Mouse (Mus musculus) stomach, postnatal 0 days (tissue): ENCODE results near the gene Dock4. TPM values are rescaled to one million over a fixed set of nuclear protein-coding genes. Genes with fewer than 3 reads are reported as not detected.

Experiments
- ATAC-seq: fragments of 200-750 bp; cut with Nextera tagmentation; 2 replicates; pipeline ENCODE4 v1.8.0; 2017; ENCODE audit not compliant: low FRiP score, low TSS enrichment
- DNase-seq: peaks from one replicate; pipeline ENCODE4 v3.0.0-alpha.2; 2016; ENCODE audit warnings: low spot score
- H3K27ac ChIP-seq: fragments of 300-500 bp; sonication (generic); replicated peaks from 2 replicates; pipeline ENCODE4 v1.5.1; 2014; ENCODE audit warnings: mild to moderate bottlenecking, control low read depth
- H3K27me3 ChIP-seq: fragments of 300-500 bp; sonication (generic); 2 replicates; pipeline ENCODE4 v1.6.1; 2014; ENCODE audit warnings: low read length; ENCODE audit not compliant: control insufficient read depth, insufficient read depth
- H3K36me3 ChIP-seq: fragments of 300-500 bp; sonication (generic); 2 replicates; pipeline ENCODE4 v1.6.1; 2014; ENCODE audit warnings: low read length, mixed read lengths; ENCODE audit not compliant: control insufficient read depth, insufficient read depth
- H3K4me1 ChIP-seq: fragments of 300-500 bp; sonication (generic); replicated peaks from 2 replicates; pipeline ENCODE4 v1.6.1; 2014; ENCODE audit warnings: antibody characterized with exemption; ENCODE audit not compliant: control insufficient read depth, insufficient read depth
- H3K4me2 ChIP-seq: fragments of 300-500 bp; sonication (generic); replicated peaks from 2 replicates; pipeline ENCODE4 v1.6.1; 2014; ENCODE audit warnings: low read depth, mild to moderate bottlenecking, control low read depth, moderate library complexity
- H3K4me3 ChIP-seq: fragments of 300-500 bp; sonication (generic); 2 replicates; pipeline ENCODE4 v1.5.1; 2014; ENCODE audit warnings: low read depth, low read length, control low read depth
- H3K9ac ChIP-seq: fragments of 300-500 bp; sonication (generic); 2 replicates; pipeline ENCODE4 v1.6.1; 2014; ENCODE audit warnings: mild to moderate bottlenecking, low read length, control low read depth, mixed read lengths
- H3K9me3 ChIP-seq: fragments of 300-500 bp; sonication (generic); 2 replicates; pipeline ENCODE4 v1.6.1; 2016; ENCODE audit warnings: low read length; ENCODE audit not compliant: control insufficient read depth
- CTCF ChIP-seq: IDR thresholded peaks from 2 replicates; pipeline ENCODE4 v1.5.1; 2016; ENCODE audit warnings: antibody characterized with exemption, low read depth, mild to moderate bottlenecking, moderate library complexity
- EP300 ChIP-seq: optimal IDR thresholded peaks from 2 replicates; pipeline ENCODE3; 2016; ENCODE audit warnings: antibody characterized with exemption
- WGBS: fragments of 180-500 bp; shearing (Covaris S2); extraction: QIAGEN DNeasy Blood & Tissue Kit; methylation state at CpG from one replicate; pipeline ENCODE4 v1.1.7; 2014; 5-methylcytosine and 5-hydroxymethylcytosine counted together
- polyA plus RNA-seq: library from polyadenylated mRNA; unstranded; fragments of >200 nt; fragmentation: Nextera tagmentation; extraction: Ambion mirVana; gene quantifications from 2 replicates; pipeline ENCODE4 v1.2.1, GENCODE M21; 2015

The Dock4 gene
- polyA plus RNA-seq, 1 experiment from 2014 or later = 3.1 TPM

DNA sequence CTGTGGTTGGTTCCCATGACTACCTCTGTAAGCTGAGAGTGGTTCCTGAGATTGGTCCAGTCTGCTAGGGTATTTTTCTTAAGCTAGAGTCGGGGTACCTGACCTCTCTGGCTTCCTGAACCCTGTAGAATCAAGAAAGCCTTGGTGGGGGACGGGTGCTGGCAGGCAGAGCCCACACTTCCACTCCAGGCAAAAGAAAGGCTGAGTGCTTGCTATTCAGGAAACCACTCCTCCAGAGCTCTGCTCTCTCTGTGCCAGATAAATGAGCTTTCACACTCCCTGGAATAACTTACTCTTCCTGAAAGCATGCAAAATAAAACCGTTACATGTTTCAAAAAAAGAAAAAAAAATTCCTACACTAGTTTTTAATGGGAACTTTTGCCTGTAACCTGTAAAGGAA lies 38.5 kb downstream of the Dock4 start:
- H3K4me1 ChIP-seq = no peaks in the 10 kb centered on the region
- DNase-seq (no peak), ATAC-seq (no peak)
- H3K27me3 ChIP-seq = no peaks in the 10 kb centered on the region
- H3K9me3 ChIP-seq = no peaks in the 10 kb centered on the region
- no peak overlapping the region for H3K4me2 ChIP-seq
- WGBS = 14% methylated on average over 3 of the region's 3 CpGs
- H3K4me3 ChIP-seq = no peak overlapping the region
- TF ChIP-seq CTCF (no peak), EP300 (no peak)
- H3K9ac ChIP-seq = no peak overlapping the region
- H3K27ac ChIP-seq = no peak overlapping the region
- no peaks in the 10 kb centered on the region for H3K36me3 ChIP-seq

GRCm38 (mm10) chr12:40485210-40485609 lies 39.5 kb downstream of the Dock4 start:
- H3K27me3 ChIP-seq = no peaks in the 10 kb centered on the region
- H3K36me3 ChIP-seq = no peaks in the 10 kb centered on the region
- no peak for TF ChIP-seq CTCF
- TF ChIP-seq EP300 = no peak
- H3K4me2 ChIP-seq = no peak overlapping the region
- no peaks in the 10 kb centered on the region for H3K9me3 ChIP-seq
- 95% methylated on average over 1 of the region's 1 CpGs for WGBS
- H3K27ac ChIP-seq = no peak overlapping the region
- no peaks in the 10 kb centered on the region for H3K4me1 ChIP-seq
- no peak for ATAC-seq
- no peak for DNase-seq
- H3K4me3 ChIP-seq = no peak overlapping the region
- no peak overlapping the region for H3K9ac ChIP-seq

DNA sequence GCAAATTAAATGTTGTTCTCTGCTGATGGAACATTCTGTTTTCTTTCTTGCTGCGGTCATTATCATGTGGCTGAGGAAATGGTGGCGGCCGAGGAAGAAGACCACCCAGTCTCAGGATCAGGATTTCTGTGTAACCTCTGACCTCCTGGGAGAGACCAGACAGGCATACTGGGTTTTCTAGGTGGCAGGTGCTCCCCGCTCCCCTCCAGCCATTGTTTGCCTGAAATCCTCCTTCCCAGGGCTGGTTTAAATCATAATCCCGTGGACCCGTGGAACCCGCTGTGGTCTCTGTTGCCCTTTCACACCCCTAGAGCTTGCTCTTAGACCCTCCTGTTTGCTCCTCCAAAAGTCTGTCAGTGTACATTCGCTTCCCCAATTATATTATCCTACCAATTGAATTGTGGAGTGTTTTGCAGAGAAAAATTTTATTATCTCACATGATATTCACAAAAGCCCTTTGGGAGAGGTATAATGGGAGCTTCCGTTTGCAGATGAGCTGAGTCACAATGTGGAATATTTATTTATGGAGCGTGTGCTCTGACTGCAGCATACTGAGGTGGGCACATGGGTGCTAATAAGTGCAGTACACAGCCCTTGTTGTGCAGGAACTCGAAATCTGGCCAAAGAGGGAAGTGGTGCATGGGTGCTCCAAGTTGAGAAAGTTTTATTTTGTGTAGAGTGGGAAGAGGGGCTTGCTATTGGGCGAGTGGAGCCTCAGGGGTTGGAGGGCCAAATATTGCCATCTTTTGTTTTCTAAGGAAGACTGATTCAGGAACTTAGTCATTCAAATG lies 40.5 kb downstream of the Dock4 start:
- no peaks in the 10 kb centered on the region for H3K27me3 ChIP-seq
- no peak overlapping the region for H3K9ac ChIP-seq
- TF ChIP-seq CTCF (no peak), EP300 (no peak)
- no peaks in the 10 kb centered on the region for H3K9me3 ChIP-seq
- H3K4me2 ChIP-seq = no peak overlapping the region
- ATAC-seq (no peak), DNase-seq (no peak)
- no peaks in the 10 kb centered on the region for H3K4me1 ChIP-seq
- no peak overlapping the region for H3K4me3 ChIP-seq
- H3K36me3 ChIP-seq = no peaks in the 10 kb centered on the region
- WGBS = 67% methylated on average over 12 of the region's 12 CpGs
- H3K27ac ChIP-seq = no peak overlapping the region

DNA sequence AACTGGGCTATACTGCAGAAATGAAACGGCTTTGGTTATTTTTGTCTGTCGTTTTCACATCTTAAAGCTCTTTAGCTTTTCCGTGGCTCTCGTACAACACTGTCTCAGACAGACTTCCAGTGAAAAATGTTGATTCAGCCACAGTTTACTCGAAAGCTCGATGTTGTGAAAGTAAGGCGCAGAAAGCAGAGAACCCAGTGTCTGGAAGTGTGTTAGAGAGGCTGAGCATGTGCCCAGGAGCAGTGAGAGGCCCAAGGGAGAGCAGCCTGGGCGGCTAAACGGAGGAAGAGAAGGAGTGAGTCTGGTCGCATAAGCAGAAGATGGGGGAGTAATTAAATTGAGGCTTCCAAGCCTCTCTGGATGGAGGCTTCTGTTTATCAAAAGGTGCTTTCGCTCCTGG lies 50.6 kb downstream of the Dock4 start:
- no peaks in the 10 kb centered on the region for H3K36me3 ChIP-seq
- no peak for ATAC-seq
- H3K27me3 ChIP-seq = no peaks in the 10 kb centered on the region
- TF ChIP-seq EP300 = no peak
- TF ChIP-seq CTCF = no peak
- peak overlapping the region; percentile 14; the same call in 1 of the 2 replicates for H3K27ac ChIP-seq
- peak overlapping the region; percentile 26; the same call in 1 of the 2 replicates for H3K4me2 ChIP-seq
- H3K9ac ChIP-seq = no peak overlapping the region
- H3K4me1 ChIP-seq = 0 out of 2 replicates have a peak, but pooled peaks cover 2% of the 10 kb centered on the region
- 48% methylated on average over 11 of the region's 11 CpGs for WGBS
- no peak for DNase-seq
- H3K9me3 ChIP-seq = no peaks in the 10 kb centered on the region
- no peak overlapping the region for H3K4me3 ChIP-seq

GRCm38 (mm10) chr12:40497806-40498205 lies 52.1 kb downstream of the Dock4 start:
- Histone ChIP-seq H3K9me3 (no peaks in the 10 kb centered on the region), H3K36me3 (no peaks in the 10 kb centered on the region), H3K9ac (no peak overlapping the region), H3K27ac (no peak overlapping the region), H3K4me2 (no peak overlapping the region), H3K27me3 (no peaks in the 10 kb centered on the region), H3K4me1 (0 out of 2 replicates have a peak, but pooled peaks cover 2% of the 10 kb centered on the region), H3K4me3 (no peak overlapping the region)
- TF ChIP-seq EP300 = no peak
- no peak for TF ChIP-seq CTCF
- DNase-seq = no peak
- ATAC-seq = no peak
- WGBS = 49% methylated on average over 5 of the region's 5 CpGs

DNA sequence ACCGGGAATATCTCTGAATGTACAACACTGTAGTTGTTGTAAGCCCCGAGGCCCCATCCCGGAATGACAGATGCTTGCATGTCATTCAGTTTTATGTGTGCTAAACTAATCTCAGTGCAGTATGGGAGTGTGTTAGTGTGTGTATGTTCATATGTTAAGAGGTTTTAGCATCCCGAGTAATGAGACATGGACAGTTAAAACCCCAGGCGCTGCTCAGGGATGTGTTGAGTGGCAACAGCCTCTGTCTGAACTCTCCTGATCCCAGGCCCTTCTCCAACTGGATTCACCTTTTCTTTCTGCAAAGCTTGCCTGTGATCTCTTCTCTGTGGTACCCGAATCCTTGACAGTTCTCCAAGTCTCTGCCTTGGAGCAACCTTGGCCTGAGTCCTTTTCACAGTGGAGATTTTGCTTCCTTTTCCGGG lies 52.5 kb downstream of the Dock4 start:
- Histone ChIP-seq H3K36me3 (no peaks in the 10 kb centered on the region), H3K4me2 (no peak overlapping the region), H3K4me3 (no peak overlapping the region), H3K9me3 (no peaks in the 10 kb centered on the region), H3K9ac (no peak overlapping the region), H3K27me3 (no peaks in the 10 kb centered on the region), H3K27ac (no peak overlapping the region), H3K4me1 (0 out of 2 replicates have a peak, but pooled peaks cover 2% of the 10 kb centered on the region)
- no peak for ATAC-seq
- 75% methylated on average over 7 of the region's 7 CpGs for WGBS
- TF ChIP-seq CTCF = no peak
- TF ChIP-seq EP300 = no peak
- no peak for DNase-seq
